Mouse (Mus musculus) telencephalon, adult 2 months (tissue): ENCODE results near the gene Nup88.

Experiments used
- DNase-seq: peaks from one replicate; pipeline ENCODE4 v3.0.0-alpha.2; 2011; ENCODE audit warnings: low read depth, low spot score

The Nup88 gene

GRCm38 (mm10) chr11:70969821-70970559, at the start of gene Nup88, which contains the start of gene Rpain:
Gene Nup88, minus strand, starts transcription at chr11:70969973.
Gene Rpain, plus strand, starts transcription at chr11:70970213.
- DNase-seq: peak; percentile 98

- no peak for DNase-seq
Measured at GRCm38 (mm10) chr11:71018416-71019200, 48.8 kb upstream of the Nup88 start.

DNA sequence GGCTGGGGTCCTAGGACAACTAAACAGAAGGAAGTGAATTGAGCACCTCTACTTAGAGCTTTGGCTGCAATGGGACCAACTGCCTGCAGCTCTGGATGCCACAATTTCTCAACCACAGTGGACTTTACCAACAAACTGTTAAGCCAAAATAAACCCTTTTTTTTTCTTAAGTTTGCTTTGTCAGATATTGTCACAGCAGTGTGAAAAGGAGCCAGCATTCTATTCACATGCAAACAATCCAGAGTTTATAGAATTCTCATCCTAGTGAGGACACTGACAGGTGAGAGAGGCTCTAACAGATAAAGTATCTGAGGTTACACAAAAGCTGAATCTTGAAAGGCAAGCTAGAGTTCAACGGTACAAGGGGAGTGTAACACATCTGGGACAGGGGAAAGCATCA, 47.3 kb upstream of the Nup88 start:
- no peak for DNase-seq

GRCm38 (mm10) chr11:71012743-71013142, 43.0 kb upstream of the Nup88 start:
- DNase-seq: no peak

DNA sequence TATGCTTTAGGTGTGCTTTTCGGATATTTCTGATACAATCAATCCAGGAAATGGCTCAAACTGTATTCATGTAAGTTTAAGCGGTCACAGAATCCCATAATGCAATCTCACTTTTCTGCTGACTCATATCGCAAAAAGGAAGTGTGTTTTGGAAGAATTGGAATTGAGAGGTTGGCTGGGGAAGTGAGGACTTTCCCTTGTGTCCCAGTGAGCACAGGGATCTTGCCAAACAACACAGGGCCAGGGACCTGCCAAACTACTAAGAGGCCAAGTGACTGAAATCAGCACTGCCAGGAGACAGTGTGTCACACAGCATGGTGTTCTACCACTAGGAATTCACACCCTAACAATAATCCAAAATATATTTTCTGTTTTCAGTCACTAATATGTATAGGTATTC, 38.5 kb upstream of the Nup88 start:
- DNase-seq: no peak

DNA sequence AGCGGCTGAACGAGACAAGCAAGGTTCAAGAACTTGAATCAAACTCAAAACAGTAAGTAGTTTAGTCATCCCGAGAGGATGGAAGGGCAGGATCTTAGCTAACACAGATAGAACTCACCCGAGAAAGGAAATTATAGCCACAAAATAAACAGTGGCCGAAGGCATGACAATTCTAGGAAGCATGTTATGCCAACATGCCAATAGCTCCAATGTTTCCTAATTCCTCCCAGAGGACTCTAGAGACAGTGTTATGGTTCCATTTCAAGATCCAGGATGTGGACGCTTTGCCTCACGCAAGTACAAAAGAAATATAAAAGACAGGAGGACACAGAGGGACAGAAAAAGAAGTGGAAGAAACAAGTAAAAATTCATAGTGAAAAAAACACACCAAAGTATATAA, 38.1 kb upstream of the Nup88 start:
- DNase-seq: no peak

DNA sequence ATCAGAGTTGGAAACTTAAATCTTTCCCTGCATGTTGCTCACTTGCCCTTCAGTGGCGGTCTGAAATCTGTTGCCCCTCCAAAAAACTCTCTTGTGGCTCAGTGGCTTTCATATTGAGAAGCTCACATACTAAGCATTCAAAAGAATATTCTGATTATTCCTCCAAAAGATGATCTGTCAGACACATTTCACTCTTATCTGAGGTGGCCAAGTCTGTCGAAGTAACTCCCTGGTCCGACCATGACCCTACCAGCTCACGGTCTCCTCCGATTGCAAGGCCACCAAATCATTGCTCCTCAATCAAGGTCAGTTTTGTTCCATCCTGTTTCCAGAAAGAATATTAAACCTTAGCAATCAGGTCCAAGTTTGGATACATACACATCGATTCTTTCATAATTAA, 37.3 kb upstream of the Nup88 start:
- no peak for DNase-seq

DNA sequence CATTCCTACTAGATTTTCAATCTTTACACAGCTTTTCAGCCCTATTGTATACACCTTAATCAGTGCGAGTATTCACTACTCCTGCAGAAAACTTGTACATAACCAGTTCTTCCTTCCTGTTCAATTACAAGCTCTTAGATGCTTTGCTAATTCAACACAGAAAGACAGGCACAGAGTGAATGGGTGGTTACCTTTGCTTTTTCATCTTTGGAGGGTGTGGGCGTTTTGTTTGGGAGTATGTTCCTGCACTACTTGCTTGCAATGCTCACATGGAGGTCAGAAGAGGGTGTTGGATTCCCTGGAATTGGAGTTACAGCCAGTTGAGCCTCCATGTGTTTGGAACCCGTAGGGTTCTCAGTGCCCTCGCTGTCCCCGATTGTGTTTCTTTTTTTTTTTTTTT, 35.3 kb upstream of the Nup88 start:
- peak; percentile 27 for DNase-seq

- peak; percentile 99 for DNase-seq
Measured at GRCm38 (mm10) chr11:71004316-71004773, 34.6 kb upstream of the Nup88 start, which contains the start of gene Dhx33. Gene Dhx33, minus strand, starts transcription at chr11:71004437.

GRCm38 (mm10) chr11:71003611-71004315, 34.0 kb upstream of the Nup88 start:
- no peak for DNase-seq

- peak; percentile 28 for DNase-seq
Measured at GRCm38 (mm10) chr11:71001167-71001566, 31.4 kb upstream of the Nup88 start.

DNA sequence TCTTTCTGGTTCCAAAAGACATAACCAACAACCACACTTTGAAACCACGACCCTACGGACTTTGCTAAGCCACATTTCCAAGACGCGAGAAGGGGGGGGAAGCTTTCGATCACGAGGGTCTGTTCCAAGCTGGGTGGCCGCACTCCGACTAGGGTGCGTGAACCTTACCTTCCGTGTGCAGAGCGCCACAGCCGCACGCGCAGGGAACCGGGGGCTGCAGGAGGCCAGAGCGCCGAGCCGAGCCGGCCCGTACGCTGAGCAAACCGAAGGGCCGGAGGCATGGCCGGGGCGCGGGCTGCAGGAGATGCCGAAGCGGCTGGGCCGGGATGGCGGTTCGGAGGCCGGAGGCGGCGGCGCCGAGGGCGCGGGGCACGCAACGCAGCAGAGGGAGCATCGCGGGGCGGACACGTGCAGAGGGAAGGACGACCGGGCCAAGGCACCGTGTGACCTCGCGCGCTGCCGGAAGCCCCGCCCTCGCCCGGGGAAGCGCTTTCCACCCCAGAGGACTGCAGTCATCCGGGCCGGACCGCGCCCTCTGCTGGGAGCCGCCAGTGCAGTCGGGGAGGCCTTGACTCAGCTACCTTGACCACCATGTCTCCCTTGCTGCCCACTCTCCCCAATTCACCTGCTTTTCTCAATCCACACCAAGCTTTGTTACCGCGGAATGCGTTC, 12.9 kb upstream of the Nup88 start, which contains the start of gene C1qbp:
C1qbp (minus strand) TSS at position 470 of the 672 bp plus-strand sequence.
- peak; percentile 81 for DNase-seq

DNA sequence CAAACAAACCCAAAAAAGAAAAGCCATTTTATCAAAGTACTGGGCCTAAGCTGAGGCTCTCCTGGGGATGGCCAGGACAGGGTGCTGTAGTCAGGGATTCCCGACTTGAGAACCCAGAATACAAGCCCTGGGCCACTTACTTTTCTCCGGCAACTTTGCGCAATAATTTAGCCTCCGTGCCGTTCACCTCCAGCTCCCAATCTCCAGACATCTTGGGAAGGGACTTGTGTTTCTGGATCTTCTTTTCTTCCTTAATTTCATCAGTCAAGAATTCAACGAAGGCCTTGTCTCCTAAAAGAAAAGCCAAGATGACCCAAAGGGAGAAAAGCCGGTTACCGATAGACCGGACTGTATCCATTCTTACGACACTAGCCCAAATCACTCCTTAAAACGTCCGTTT, 12.3 kb upstream of the Nup88 start:
- DNase-seq: no peak

- DNase-seq: no peak
Measured at GRCm38 (mm10) chr11:70980751-70981510, 11.2 kb upstream of the Nup88 start.

DNA sequence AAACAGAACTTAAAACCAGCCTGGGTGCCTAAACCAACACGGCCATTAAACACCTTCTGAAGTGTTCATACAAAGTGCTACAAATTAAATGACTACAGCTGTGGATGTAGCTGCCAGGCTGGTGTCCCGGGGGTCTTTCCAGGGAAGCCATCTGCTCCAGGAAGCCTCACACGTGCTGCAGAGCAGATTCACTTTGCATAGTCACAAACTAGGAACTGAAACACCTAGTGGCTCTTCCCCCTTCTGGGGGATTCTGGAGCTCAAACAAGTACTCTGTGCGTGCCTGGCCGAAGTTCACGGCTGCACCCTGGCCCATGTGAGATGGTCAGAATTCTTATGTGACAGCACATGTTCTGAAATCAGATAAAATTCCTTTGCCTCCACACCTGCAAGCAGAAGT, 10.5 kb upstream of the Nup88 start:
- no peak for DNase-seq

DNA sequence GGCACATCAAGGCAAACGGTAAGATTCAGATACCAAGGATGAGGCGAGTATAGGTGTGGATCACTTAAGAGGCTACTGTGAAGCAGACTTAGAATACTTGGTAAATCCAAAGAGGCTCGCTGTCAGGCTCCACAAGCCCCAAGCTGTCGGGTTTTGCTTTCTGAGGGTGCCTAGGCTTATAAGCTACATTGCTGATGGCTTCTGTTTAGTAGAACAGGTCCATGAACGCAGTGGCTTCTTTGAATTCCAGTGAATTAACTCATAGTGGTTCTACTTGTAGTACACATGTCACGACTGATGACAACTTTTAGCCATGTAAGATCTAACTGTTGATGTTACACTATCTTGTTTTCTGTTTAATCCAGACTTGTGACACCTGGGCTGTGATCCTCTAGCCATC, 7.5 kb upstream of the Nup88 start:
- DNase-seq: no peak

DNA sequence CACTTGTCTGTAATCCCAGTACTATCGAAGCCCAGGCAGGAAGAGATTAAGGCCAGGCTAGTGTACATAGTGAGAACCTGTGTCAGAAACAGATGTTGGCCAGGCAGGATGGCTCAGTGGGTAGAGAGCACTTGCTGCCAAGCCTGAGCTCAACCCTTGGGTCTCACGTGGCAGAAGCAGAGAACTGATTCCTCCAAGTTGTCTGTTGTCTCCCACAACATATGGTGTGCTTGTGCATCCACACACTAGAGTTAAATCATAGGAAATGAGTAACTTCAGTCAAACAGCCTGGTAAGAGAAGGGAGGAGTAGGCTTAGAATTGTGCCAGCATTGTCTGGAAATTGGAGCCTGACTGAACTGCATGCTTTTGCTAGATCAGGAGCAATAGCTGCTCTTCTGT, 5.4 kb upstream of the Nup88 start:
- peak; percentile 39 for DNase-seq

GRCm38 (mm10) chr11:70973947-70974346, 4.2 kb upstream of the Nup88 start:
- no peak for DNase-seq

GRCm38 (mm10) chr11:70972586-70972985, 2.8 kb upstream of the Nup88 start:
- DNase-seq: no peak
